Mouse (Mus musculus): ENCODE data around the gene Serpinb3d.

Gene Serpinb3d

GRCm38 (mm10) chr1:107083406-107083805, at the start of gene Serpinb3d:
TSS of gene Serpinb3d (minus strand) at chr1:107083506.
- no peak for DNase-seq (ENCODE audit: low spot score in 2 of 2)

GRCm38 (mm10) chr1:107127453-107127852, 44.1 kb upstream of the Serpinb3d start:
- DNase-seq (ENCODE audit: low spot score in 2 of 2) = peak; percentile 9 to 11

DNA sequence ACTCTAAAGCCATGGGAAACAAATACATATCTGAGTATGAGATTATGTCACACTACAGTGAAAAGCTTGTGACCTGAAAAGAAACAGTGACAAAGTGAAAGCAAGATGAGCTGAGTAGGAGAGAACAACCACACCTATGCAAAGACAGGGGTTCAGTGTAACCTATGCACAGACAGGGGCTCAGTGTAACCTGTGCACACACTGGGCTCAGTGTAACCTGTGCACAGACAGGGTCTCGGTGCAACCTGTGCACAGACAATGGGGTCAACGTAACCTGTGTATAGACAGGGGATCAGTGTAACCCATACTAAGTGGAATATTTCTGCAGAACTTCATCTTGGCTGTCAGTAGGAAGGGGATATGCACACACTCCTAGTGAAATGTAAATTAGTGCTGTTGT, 15.1 kb upstream of the Serpinb3d start:
- DNase-seq (ENCODE audit: low spot score in 2 of 2) = no peak

GRCm38 (mm10) chr1:107052203-107052602, 31.1 kb downstream of the Serpinb3d start, which contains the start of gene Serpinb3a:
TSS of gene Serpinb3a (minus strand) at chr1:107052303.
- no peak for DNase-seq (ENCODE audit: low spot score in 2 of 2)

DNA sequence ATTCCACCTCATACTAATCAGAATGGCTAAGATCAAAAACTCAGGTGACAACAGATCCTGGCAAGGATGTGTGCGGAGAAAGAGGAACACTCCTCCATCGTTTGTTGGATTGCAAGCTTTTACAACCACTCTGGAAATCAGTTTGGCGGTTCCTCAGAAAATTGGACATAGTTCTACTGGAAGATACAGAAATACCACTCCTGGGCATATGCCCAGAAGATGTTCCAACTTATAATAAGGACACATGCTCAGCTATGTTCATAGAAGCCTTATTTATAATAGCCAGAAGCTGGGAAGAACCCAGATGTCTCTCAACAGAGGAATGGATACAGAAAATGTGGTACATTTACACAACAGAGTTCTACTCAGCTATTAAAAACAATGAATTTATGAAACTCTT, 49.1 kb downstream of the Serpinb3d start:
- peak in 1 of 2 experiments; percentile 34 for DNase-seq (ENCODE audit: low spot score in 2 of 2)
